Mouse (Mus musculus): Measurements from ENCODE around the gene Lrg1. TPM values are rescaled to one million over a fixed set of nuclear protein-coding genes. Genes with fewer than 3 reads are reported as not detected.

Gene Lrg1
- total and polyA plus RNA-seq, 2 experiments from 2014 or later = 0.43 to 0.49 TPM

DNA sequence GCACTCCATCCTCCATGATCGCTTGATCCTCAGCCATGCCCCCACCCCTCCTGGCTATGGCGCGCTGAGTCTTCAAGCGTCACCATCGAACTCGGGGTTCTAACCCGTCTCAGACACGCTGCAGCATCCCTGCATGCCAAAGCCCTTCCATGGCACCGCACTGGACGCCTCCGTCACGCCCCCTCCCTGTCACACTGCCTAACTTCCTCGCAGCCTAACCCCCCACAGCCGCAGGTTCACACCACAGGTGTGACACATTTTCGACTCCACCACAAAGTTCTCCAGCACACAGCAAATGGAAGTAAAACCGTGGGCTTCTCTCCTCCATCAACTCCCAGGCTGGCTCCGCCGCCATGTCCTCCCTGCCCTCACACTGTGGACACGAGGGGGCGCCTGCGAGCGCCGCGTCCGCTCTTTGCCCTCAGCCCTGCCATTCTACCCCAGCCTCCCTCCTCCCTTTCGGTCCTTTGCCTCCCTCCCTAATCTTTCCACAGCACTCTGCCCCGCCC is 12.7 kb upstream of the Lrg1 start:
- H3K27ac ChIP-seq (ENCODE audit: low read depth, low read length) = no peak overlapping the region
- WGBS = 2% methylated on average over 27 of the region's 27 CpGs

DNA sequence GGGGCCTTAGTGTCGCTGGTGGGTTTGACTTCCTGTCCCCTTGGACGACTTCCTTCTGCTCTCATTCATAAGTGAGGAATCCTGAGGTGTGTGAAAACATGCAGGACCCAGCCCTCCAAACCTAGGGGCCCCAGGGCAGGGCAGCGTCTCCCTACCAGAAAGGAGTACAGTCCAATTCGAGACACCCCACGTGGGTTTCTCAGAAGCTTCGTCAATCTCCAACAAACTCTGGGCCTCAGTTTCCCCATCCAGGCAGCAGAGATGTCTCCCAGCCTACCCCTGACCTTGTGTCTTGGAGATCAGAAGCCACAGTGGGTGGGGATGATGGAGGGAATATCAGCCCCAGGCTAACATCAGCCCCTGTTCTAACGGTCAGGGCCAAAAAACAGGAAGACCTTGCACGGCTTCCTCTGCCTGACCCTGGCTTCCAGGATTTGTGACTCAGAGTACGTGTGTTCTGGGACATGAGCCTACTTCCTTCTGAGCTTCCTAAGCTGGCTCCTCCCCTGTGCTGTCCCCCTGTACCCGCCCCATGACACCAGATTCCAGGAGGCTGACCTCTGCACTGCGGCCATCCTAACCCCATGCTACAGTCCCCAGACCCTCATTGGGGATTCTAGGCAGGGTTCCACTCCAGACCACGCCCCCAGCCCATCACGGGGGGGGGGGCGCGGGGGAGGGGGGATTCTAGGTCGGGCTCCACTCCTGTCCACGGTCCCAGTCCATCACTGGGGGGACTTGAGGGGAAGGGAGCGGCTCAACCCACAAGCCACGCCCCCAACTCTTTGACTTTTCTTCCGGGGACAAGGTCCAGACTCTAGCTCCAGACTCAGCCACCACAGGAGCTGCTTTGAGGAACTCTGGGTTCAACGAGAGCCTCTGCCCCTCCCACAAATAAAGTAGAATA is 11.9 kb upstream of the Lrg1 start:
- TF ChIP-seq CTCF (IDR thresholded peaks at IDR 0.05) = no peak
- WGBS = 24% methylated on average over 17 of the region's 21 CpGs
- Histone ChIP-seq H3K4me2 (ENCODE audit: low read depth, low read length, poor library complexity, severe bottlenecking) (peak overlapping the region; percentile 33), H3K27ac (ENCODE audit: low read depth, low read length) (peak overlapping the region; percentile 47; the same call in 1 of the 2 replicates), H3K27me3 (ENCODE audit: insufficient read depth, low read length) (no peaks in the 10 kb centered on the region), H3K36me3 (ENCODE audit: insufficient read depth, low read length) (peaks cover 30% of the 10 kb centered on the region), H3K9ac (replicated peaks; ENCODE audit: low read length, poor library complexity, severe bottlenecking) (no peak overlapping the region), H3K4me3 (ENCODE audit: low read depth, low read length) (no peak overlapping the region), H3K9me3 (ENCODE audit: low read length) (no peaks in the 10 kb centered on the region), H3K4me1 (ENCODE audit: insufficient read depth, low read length) (peaks cover 10% of the 10 kb centered on the region)
- no peak for DNase-seq (ENCODE audit: low spot score)
- no peak for ATAC-seq (ENCODE audit: low FRiP score)

More for the DNA sequence above, 12.7 kb upstream of the Lrg1 start:
- Histone ChIP-seq H3K4me3 (ENCODE audit: low read depth, low read length) (no peak overlapping the region), H3K9me3 (ENCODE audit: low read length) (no peaks in the 10 kb centered on the region), H3K9ac (replicated peaks; ENCODE audit: low read length, poor library complexity, severe bottlenecking) (no peak overlapping the region), H3K4me2 (ENCODE audit: low read depth, low read length, poor library complexity, severe bottlenecking) (peak overlapping the region; percentile 33), H3K4me1 (ENCODE audit: insufficient read depth, low read length) (peaks cover 10% of the 10 kb centered on the region), H3K36me3 (ENCODE audit: insufficient read depth, low read length) (peaks cover 23% of the 10 kb centered on the region), H3K27me3 (ENCODE audit: insufficient read depth, low read length) (no peaks in the 10 kb centered on the region)
- ATAC-seq (ENCODE audit: low FRiP score) (no peak), DNase-seq (ENCODE audit: low spot score) (no peak)
- peak; percentile 73 for TF ChIP-seq CTCF (IDR thresholded peaks at IDR 0.05)

DNA sequence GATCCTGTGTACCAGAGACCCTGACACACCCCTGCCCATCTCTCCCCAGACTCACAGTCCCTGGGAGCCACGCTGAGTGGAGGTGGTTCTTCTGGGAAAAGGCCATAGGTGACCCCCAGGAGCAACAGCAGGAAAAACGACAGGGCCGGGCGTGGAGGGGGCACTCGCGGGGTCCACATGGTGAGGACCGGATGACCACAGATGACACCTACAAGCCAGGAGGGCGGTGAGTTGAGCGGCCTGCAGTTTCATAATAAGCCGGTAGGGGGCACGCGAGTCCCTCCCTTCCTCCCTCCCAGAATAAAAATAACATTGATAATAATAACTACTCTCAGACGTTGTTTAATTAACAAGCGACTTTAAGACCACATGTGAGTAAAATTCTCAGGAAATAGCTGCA is 10.9 kb upstream of the Lrg1 start:
- TF ChIP-seq CTCF (IDR thresholded peaks at IDR 0.05) = peak; percentile 85

DNA sequence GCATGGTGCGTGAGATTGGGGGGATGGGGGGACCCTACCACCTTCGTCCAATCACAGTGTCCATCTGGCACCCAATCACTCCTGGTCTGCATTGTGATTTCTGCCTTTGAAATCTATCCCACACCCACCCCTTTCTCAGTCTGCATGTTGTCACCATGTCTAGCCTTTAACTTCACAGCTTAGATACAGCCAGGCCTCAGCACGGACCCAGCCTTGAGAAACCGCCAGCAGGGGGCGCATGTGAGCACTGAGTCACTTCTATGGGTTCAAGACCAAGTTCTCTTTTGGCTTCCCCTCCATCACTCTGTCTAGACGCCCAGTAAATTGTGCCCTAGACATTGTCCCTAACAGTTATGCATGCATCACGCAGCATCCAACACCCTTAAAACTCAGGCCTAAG is 10.0 kb upstream of the Lrg1 start:
- ATAC-seq (ENCODE audit: low FRiP score) (0 out of 2 replicates have a peak, but pooled peaks have one; percentile 28), DNase-seq (ENCODE audit: low spot score) (peak; percentile 57)
- Histone ChIP-seq H3K9ac (replicated peaks; ENCODE audit: low read length, poor library complexity, severe bottlenecking) (no peak overlapping the region), H3K4me2 (ENCODE audit: low read depth, low read length, poor library complexity, severe bottlenecking) (no peak overlapping the region), H3K27me3 (ENCODE audit: insufficient read depth, low read length) (no peaks in the 10 kb centered on the region), H3K27ac (ENCODE audit: low read depth, low read length) (no peak overlapping the region), H3K9me3 (ENCODE audit: low read length) (no peaks in the 10 kb centered on the region), H3K4me3 (ENCODE audit: low read depth, low read length) (no peak overlapping the region), H3K4me1 (ENCODE audit: insufficient read depth, low read length) (no peaks in the 10 kb centered on the region), H3K36me3 (ENCODE audit: insufficient read depth, low read length) (peaks cover 47% of the 10 kb centered on the region)
- peak; percentile 77 for TF ChIP-seq CTCF (IDR thresholded peaks at IDR 0.05)
- 46% methylated on average over 7 of the region's 7 CpGs for WGBS

More for the DNA sequence above, 10.9 kb upstream of the Lrg1 start:
- peaks cover 39% of the 10 kb centered on the region for H3K36me3 ChIP-seq (ENCODE audit: insufficient read depth, low read length)
- H3K27ac ChIP-seq (ENCODE audit: low read depth, low read length) = no peak overlapping the region
- H3K27me3 ChIP-seq (ENCODE audit: insufficient read depth, low read length) = no peaks in the 10 kb centered on the region
- ATAC-seq (ENCODE audit: low FRiP score) = no peak
- H3K4me2 ChIP-seq (ENCODE audit: low read depth, low read length, poor library complexity, severe bottlenecking) = no peak overlapping the region
- no peak overlapping the region for H3K4me3 ChIP-seq (ENCODE audit: low read depth, low read length)
- H3K9ac ChIP-seq (replicated peaks; ENCODE audit: low read length, poor library complexity, severe bottlenecking) = no peak overlapping the region
- 5% methylated on average over 14 of the region's 14 CpGs for WGBS
- no peak for DNase-seq (ENCODE audit: low spot score)
- H3K4me1 ChIP-seq (ENCODE audit: insufficient read depth, low read length) = 0 out of 2 replicates have a peak, but pooled peaks cover 3% of the 10 kb centered on the region
- H3K9me3 ChIP-seq (ENCODE audit: low read length) = no peaks in the 10 kb centered on the region

DNA sequence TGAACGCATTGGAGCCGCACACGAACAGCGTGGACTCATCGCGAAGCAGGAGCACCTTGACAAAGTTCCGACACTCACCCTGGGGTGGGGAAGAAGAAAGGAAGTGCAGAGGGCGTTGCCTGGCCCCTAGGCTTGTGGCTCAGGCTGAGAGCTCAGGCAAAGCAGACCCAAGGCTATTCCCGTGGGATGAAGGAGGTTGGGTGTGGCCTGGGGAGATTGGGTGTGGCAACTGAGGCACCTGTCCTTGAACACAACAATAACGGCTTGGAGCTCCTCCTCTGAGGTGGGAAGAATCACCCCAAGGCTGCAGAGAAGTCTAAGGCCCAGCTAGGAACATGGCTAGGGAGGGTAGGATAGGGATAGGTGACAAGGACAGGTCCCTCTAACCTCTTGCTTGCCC is 9.3 kb upstream of the Lrg1 start:
- Histone ChIP-seq H3K9me3 (ENCODE audit: low read length) (no peaks in the 10 kb centered on the region), H3K4me1 (ENCODE audit: insufficient read depth, low read length) (no peaks in the 10 kb centered on the region), H3K27me3 (ENCODE audit: insufficient read depth, low read length) (no peaks in the 10 kb centered on the region), H3K36me3 (ENCODE audit: insufficient read depth, low read length) (peaks cover 51% of the 10 kb centered on the region), H3K4me3 (ENCODE audit: low read depth, low read length) (no peak overlapping the region), H3K27ac (ENCODE audit: low read depth, low read length) (no peak overlapping the region), H3K4me2 (ENCODE audit: low read depth, low read length, poor library complexity, severe bottlenecking) (no peak overlapping the region), H3K9ac (replicated peaks; ENCODE audit: low read length, poor library complexity, severe bottlenecking) (no peak overlapping the region)
- ATAC-seq (ENCODE audit: low FRiP score) = no peak
- no peak for TF ChIP-seq CTCF (IDR thresholded peaks at IDR 0.05)
- 95% methylated on average over 10 of the region's 10 CpGs for WGBS
- DNase-seq (ENCODE audit: low spot score) = no peak

DNA sequence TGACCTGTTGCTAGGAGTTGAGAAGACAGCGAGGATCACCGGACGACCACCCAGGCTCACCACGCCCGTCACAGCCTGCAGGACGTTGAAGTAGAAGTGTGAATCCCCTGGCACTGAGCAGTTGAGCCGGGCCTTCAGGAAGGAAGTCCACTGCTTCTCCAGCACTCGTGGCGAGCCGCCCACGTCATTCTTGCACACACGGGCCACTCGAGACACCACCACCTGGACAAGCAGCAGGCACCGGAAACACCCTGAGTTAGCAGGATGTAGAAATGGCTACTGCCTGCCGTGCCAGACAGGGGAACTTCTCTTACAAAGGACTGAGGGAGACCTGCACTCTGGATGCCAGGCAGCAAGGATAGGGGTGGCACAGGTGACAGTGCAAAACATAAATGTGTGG is 6.4 kb upstream of the Lrg1 start:
- no peak overlapping the region for H3K4me3 ChIP-seq (ENCODE audit: low read depth, low read length)
- H3K9ac ChIP-seq (replicated peaks; ENCODE audit: low read length, poor library complexity, severe bottlenecking) = no peak overlapping the region; the same call in 1 of the 2 replicates
- H3K36me3 ChIP-seq (ENCODE audit: insufficient read depth, low read length) = peaks cover 70% of the 10 kb centered on the region
- TF ChIP-seq CTCF (IDR thresholded peaks at IDR 0.05) = no peak
- ATAC-seq (ENCODE audit: low FRiP score) = no peak
- no peaks in the 10 kb centered on the region for H3K4me1 ChIP-seq (ENCODE audit: insufficient read depth, low read length)
- H3K4me2 ChIP-seq (ENCODE audit: low read depth, low read length, poor library complexity, severe bottlenecking) = no peak overlapping the region
- H3K9me3 ChIP-seq (ENCODE audit: low read length) = no peaks in the 10 kb centered on the region
- no peak overlapping the region for H3K27ac ChIP-seq (ENCODE audit: low read depth, low read length)
- no peaks in the 10 kb centered on the region for H3K27me3 ChIP-seq (ENCODE audit: insufficient read depth, low read length)
- WGBS = 82% methylated on average over 15 of the region's 15 CpGs
- no peak for DNase-seq (ENCODE audit: low spot score)

Measured in midbrain, postnatal 0 days (tissue).